Mouse (Mus musculus): ENCODE data around the gene Mlf2. TPM values are rescaled to one million over a fixed set of nuclear protein-coding genes. Genes with fewer than 3 reads are reported as not detected.
"Not testable (repeated sequence)": the region's sequence is repeated elsewhere in the genome, so short reads cannot be mapped to it uniquely, and the experiment has no call there.

Mlf2 gene
- polyA plus RNA-seq (2015; fragmentation: Nextera tagmentation; extraction: Ambion mirVana), result 574 and 587 TPM in 2 replicates

- no peaks in the 10 kb centered on the region for H3K9me3 ChIP-seq (ENCODE audit: control insufficient read depth, low read length)
- peak; percentile 96 for ATAC-seq
- under 1% methylated on average over 53 of the region's 64 CpGs for WGBS
These were observed at the start of gene Mlf2 for GRCm38 (mm10) chr6:124930754-124931524. TSS of gene Mlf2 (plus strand) at chr6:124931386.

GRCm38 (mm10) chr6:124881821-124882220, 49.4 kb upstream of the Mlf2 start:
- Histone ChIP-seq H3K4me3 (ENCODE audit: low read length) (no peak overlapping the region), H3K27ac (ENCODE audit: low read depth, low read length) (no peak overlapping the region), H3K4me1 (ENCODE audit: control insufficient read depth, insufficient read depth, low read depth, low read length) (no peaks in the 10 kb centered on the region), H3K36me3 (ENCODE audit: control insufficient read depth, insufficient read depth, low read length) (no peaks in the 10 kb centered on the region), H3K9ac (ENCODE audit: low read depth, low read length) (no peak overlapping the region), H3K4me2 (ENCODE audit: low read length) (no peak overlapping the region), H3K27me3 (replicated peaks; ENCODE audit: control insufficient read depth, insufficient read depth, low read length) (no peaks in the 10 kb centered on the region), H3K9me3 (ENCODE audit: control insufficient read depth, low read length) (no peaks in the 10 kb centered on the region)
- no peak for ATAC-seq
- 93% methylated on average over 9 of the region's 9 CpGs for WGBS

More at GRCm38 (mm10) chr6:124930754-124931524, at the start of gene Mlf2:
- Histone ChIP-seq H3K4me2 (ENCODE audit: low read length) (peak within 1 kb of the TSS; percentile 69), H3K27ac (ENCODE audit: low read depth, low read length) (peak within 1 kb of the TSS; percentile 98), H3K9ac (ENCODE audit: low read depth, low read length) (peak within 1 kb of the TSS; percentile 99), H3K27me3 (replicated peaks; ENCODE audit: control insufficient read depth, insufficient read depth, low read length) (no peaks in the 10 kb centered on the region), H3K4me1 (ENCODE audit: control insufficient read depth, insufficient read depth, low read depth, low read length) (peaks cover 18% of the 10 kb centered on the region), H3K4me3 (ENCODE audit: low read length) (peak within 1 kb of the TSS; percentile 97), H3K36me3 (ENCODE audit: control insufficient read depth, insufficient read depth, low read length) (peaks cover 22% of the 10 kb centered on the region)

GRCm38 (mm10) chr6:124883351-124883750, 47.8 kb upstream of the Mlf2 start:
- WGBS, result 76% methylated on average over 10 of the region's 10 CpGs
- Histone ChIP-seq H3K9ac (ENCODE audit: low read depth, low read length) (no peak overlapping the region), H3K27ac (ENCODE audit: low read depth, low read length) (no peak overlapping the region), H3K9me3 (ENCODE audit: control insufficient read depth, low read length) (no peaks in the 10 kb centered on the region), H3K4me1 (ENCODE audit: control insufficient read depth, insufficient read depth, low read depth, low read length) (no peaks in the 10 kb centered on the region), H3K27me3 (replicated peaks; ENCODE audit: control insufficient read depth, insufficient read depth, low read length) (no peaks in the 10 kb centered on the region), H3K4me3 (ENCODE audit: low read length) (no peak overlapping the region), H3K36me3 (ENCODE audit: control insufficient read depth, insufficient read depth, low read length) (no peaks in the 10 kb centered on the region), H3K4me2 (ENCODE audit: low read length) (no peak overlapping the region)
- ATAC-seq, result no peak

GRCm38 (mm10) chr6:124884714-124885500, 46.3 kb upstream of the Mlf2 start:
- ATAC-seq, result no peak; the same call in 1 of the 2 replicates
- no peak overlapping the region for H3K9ac ChIP-seq (ENCODE audit: low read depth, low read length)

GRCm38 (mm10) chr6:124885956-124886381, 45.2 kb upstream of the Mlf2 start:
- H3K9me3 ChIP-seq (ENCODE audit: control insufficient read depth, low read length), result no peaks in the 10 kb centered on the region
- no peaks in the 10 kb centered on the region for H3K36me3 ChIP-seq (ENCODE audit: control insufficient read depth, insufficient read depth, low read length)
- H3K4me1 ChIP-seq (ENCODE audit: control insufficient read depth, insufficient read depth, low read depth, low read length), result no peaks in the 10 kb centered on the region
- no peak overlapping the region for H3K4me2 ChIP-seq (ENCODE audit: low read length)
- no peak for ATAC-seq
- H3K27me3 ChIP-seq (replicated peaks; ENCODE audit: control insufficient read depth, insufficient read depth, low read length), result no peaks in the 10 kb centered on the region
- H3K27ac ChIP-seq (ENCODE audit: low read depth, low read length), result no peak overlapping the region
- 95% methylated on average over 8 of the region's 8 CpGs for whole genome bisulfite sequencing
- no peak overlapping the region for H3K9ac ChIP-seq (ENCODE audit: low read depth, low read length)
- H3K4me3 ChIP-seq (ENCODE audit: low read length), result no peak overlapping the region

More at GRCm38 (mm10) chr6:124884714-124885500, 46.3 kb upstream of the Mlf2 start:
- H3K4me2 ChIP-seq (ENCODE audit: low read length), result no peak overlapping the region
- no peak overlapping the region for H3K27ac ChIP-seq (ENCODE audit: low read depth, low read length)
- H3K4me3 ChIP-seq (ENCODE audit: low read length), result no peak overlapping the region
- no peaks in the 10 kb centered on the region for H3K36me3 ChIP-seq (ENCODE audit: control insufficient read depth, insufficient read depth, low read length)
- no peaks in the 10 kb centered on the region for H3K4me1 ChIP-seq (ENCODE audit: control insufficient read depth, insufficient read depth, low read depth, low read length)
- H3K9me3 ChIP-seq (ENCODE audit: control insufficient read depth, low read length), result no peaks in the 10 kb centered on the region
- no peaks in the 10 kb centered on the region for H3K27me3 ChIP-seq (replicated peaks; ENCODE audit: control insufficient read depth, insufficient read depth, low read length)
- WGBS, result 65% methylated on average over 10 of the region's 10 CpGs

- no peaks in the 10 kb centered on the region for H3K36me3 ChIP-seq (ENCODE audit: control insufficient read depth, insufficient read depth, low read length)
- no peaks in the 10 kb centered on the region for H3K9me3 ChIP-seq (ENCODE audit: control insufficient read depth, low read length)
- no peak within 1 kb of the TSS for H3K4me2 ChIP-seq (ENCODE audit: low read length)
- H3K4me1 ChIP-seq (ENCODE audit: control insufficient read depth, insufficient read depth, low read depth, low read length), result no peaks in the 10 kb centered on the region
- ATAC-seq, result no peak
- H3K4me3 ChIP-seq (ENCODE audit: low read length), result no peak within 1 kb of the TSS
- no peak within 1 kb of the TSS for H3K27ac ChIP-seq (ENCODE audit: low read depth, low read length)
- 91% methylated on average over 9 of the region's 9 CpGs for WGBS
- no peaks in the 10 kb centered on the region for H3K27me3 ChIP-seq (replicated peaks; ENCODE audit: control insufficient read depth, insufficient read depth, low read length)
- H3K9ac ChIP-seq (ENCODE audit: low read depth, low read length), result no peak within 1 kb of the TSS
These were observed 43.2 kb upstream of the Mlf2 start, which contains the start of gene Cd4 for GRCm38 (mm10) chr6:124887986-124888385. TSS of gene Cd4 (minus strand) at chr6:124888221.

GRCm38 (mm10) chr6:124888555-124889125, 42.5 kb upstream of the Mlf2 start:
- no peaks in the 10 kb centered on the region for H3K36me3 ChIP-seq (ENCODE audit: control insufficient read depth, insufficient read depth, low read length)
- H3K9ac ChIP-seq (ENCODE audit: low read depth, low read length), result no peak overlapping the region
- H3K27ac ChIP-seq (ENCODE audit: low read depth, low read length), result no peak overlapping the region
- H3K4me1 ChIP-seq (ENCODE audit: control insufficient read depth, insufficient read depth, low read depth, low read length), result no peaks in the 10 kb centered on the region
- no peaks in the 10 kb centered on the region for H3K9me3 ChIP-seq (ENCODE audit: control insufficient read depth, low read length)
- H3K27me3 ChIP-seq (replicated peaks; ENCODE audit: control insufficient read depth, insufficient read depth, low read length), result no peaks in the 10 kb centered on the region
- WGBS, result 86% methylated on average over 6 of the region's 6 CpGs
- H3K4me3 ChIP-seq (ENCODE audit: low read length), result no peak overlapping the region
- ATAC-seq, result no peak
- no peak overlapping the region for H3K4me2 ChIP-seq (ENCODE audit: low read length)

- ATAC-seq, result no peak
- WGBS, result 65% methylated on average over 6 of the region's 6 CpGs
- no peak overlapping the region for H3K4me3 ChIP-seq (ENCODE audit: low read length)
- H3K4me2 ChIP-seq (ENCODE audit: low read length), result no peak overlapping the region
- H3K4me1 ChIP-seq (ENCODE audit: control insufficient read depth, insufficient read depth, low read depth, low read length), result no peaks in the 10 kb centered on the region
- no peak overlapping the region for H3K27ac ChIP-seq (ENCODE audit: low read depth, low read length)
- no peaks in the 10 kb centered on the region for H3K36me3 ChIP-seq (ENCODE audit: control insufficient read depth, insufficient read depth, low read length)
- no peaks in the 10 kb centered on the region for H3K9me3 ChIP-seq (ENCODE audit: control insufficient read depth, low read length)
- H3K27me3 ChIP-seq (replicated peaks; ENCODE audit: control insufficient read depth, insufficient read depth, low read length), result no peaks in the 10 kb centered on the region
- H3K9ac ChIP-seq (ENCODE audit: low read depth, low read length), result no peak overlapping the region
These were observed 40.2 kb upstream of the Mlf2 start for GRCm38 (mm10) chr6:124890997-124891396.

GRCm38 (mm10) chr6:124894113-124894512, 37.1 kb upstream of the Mlf2 start:
- H3K4me3 ChIP-seq (ENCODE audit: low read length); H3K27ac ChIP-seq (ENCODE audit: low read depth, low read length); H3K4me1 ChIP-seq (ENCODE audit: control insufficient read depth, insufficient read depth, low read depth, low read length); H3K9ac ChIP-seq (ENCODE audit: low read depth, low read length); H3K9me3 ChIP-seq (ENCODE audit: control insufficient read depth, low read length); H3K36me3 ChIP-seq (ENCODE audit: control insufficient read depth, insufficient read depth, low read length); H3K27me3 ChIP-seq (replicated peaks; ENCODE audit: control insufficient read depth, insufficient read depth, low read length); H3K4me2 ChIP-seq (ENCODE audit: low read length); ATAC-seq: not testable (repeated sequence)
- 87% methylated on average over 2 of the region's 2 CpGs for WGBS
